Mouse (Mus musculus) MEL (cell line): ENCODE data around the gene Camk1d. TPM values are rescaled to one million over a fixed set of nuclear protein-coding genes. Genes with fewer than 3 reads are reported as not detected.

Experiments used
- DNase-seq: peaks from one replicate; pipeline ENCODE4 v3.0.0; 2011; ENCODE audit warnings: low read depth, low spot score
- H3K27ac ChIP-seq: 2 replicates; pipeline ENCODE4 v1.5.1; 2012; ENCODE audit warnings: low read depth, mild to moderate bottlenecking, control low read depth, low read length, moderate library complexity; ENCODE audit not compliant: control insufficient read depth
- H3K27me3 ChIP-seq, 2 experiments: fragments of 150-350 bp in 1 of 2; sonication (generic) in 1 of 2; 2 replicates each; pipeline ENCODE4 v1.6.1; 2012; ENCODE audit warnings: low read length in 2 of 2, mild to moderate bottlenecking in 2 of 2, improper control_type of control experiment in 1 of 2, moderate library complexity in 1 of 2; ENCODE audit not compliant: insufficient read depth in 2 of 2, control insufficient read depth in 1 of 2
- H3K36me3 ChIP-seq, 2 experiments: 2 replicates each; pipeline ENCODE4 v1.6.1; 2012 to 2014; ENCODE audit warnings: low read length in 2 of 2, improper control_type of control experiment in 1 of 2, inconsistent platforms in 1 of 2, mild to moderate bottlenecking in 1 of 2; ENCODE audit not compliant: insufficient read depth in 2 of 2, control insufficient read depth in 1 of 2
- H3K4me1 ChIP-seq, 2 experiments: fragments of 150-350 bp in 1 of 2; sonication (generic) in 1 of 2; 2 replicates each; pipeline ENCODE4 v1.6.1; 2012; ENCODE audit warnings: low read length in 2 of 2, improper control_type of control experiment in 1 of 2, mild to moderate bottlenecking in 1 of 2; ENCODE audit not compliant: insufficient read depth in 2 of 2, control insufficient read depth in 1 of 2
- H3K4me3 ChIP-seq, 2 experiments: fragments of 150-350 bp in 1 of 2; sonication (generic) in 1 of 2; 2 replicates each; pipeline ENCODE4 v1.5.1; 2012; ENCODE audit warnings: low read depth in 2 of 2, low read length in 2 of 2, mild to moderate bottlenecking in 2 of 2, moderate library complexity in 2 of 2, control low read depth in 1 of 2, improper control_type of control experiment in 1 of 2; ENCODE audit not compliant: control insufficient read depth in 1 of 2, insufficient read depth in 1 of 2
- H3K79me2 ChIP-seq: 2 replicates; pipeline ENCODE4 v1.6.1; 2012; ENCODE audit warnings: mild to moderate bottlenecking, low read length, moderate library complexity; ENCODE audit not compliant: control insufficient read depth, poor library complexity, insufficient read depth
- H3K9ac ChIP-seq: 2 replicates; pipeline ENCODE4 v1.6.1; 2012; ENCODE audit warnings: low read depth, mild to moderate bottlenecking, control low read depth, low read length, moderate library complexity; ENCODE audit not compliant: control insufficient read depth, poor library complexity, severe bottlenecking
- H3K9me3 ChIP-seq: fragments of 150-350 bp; sonication (generic); replicated peaks from 2 replicates; pipeline ENCODE4 v1.6.1; 2012; ENCODE audit warnings: mild to moderate bottlenecking, low read length, improper control_type of control experiment, moderate library complexity; ENCODE audit not compliant: insufficient read depth
- BHLHE40 ChIP-seq: IDR thresholded peaks from 2 replicates; pipeline ENCODE4 v1.6.1; 2012; ENCODE audit warnings: low read depth, mild to moderate bottlenecking, inconsistent platforms, low read length, improper control_type of control experiment, borderline replicate concordance
- CTCF ChIP-seq, 3 experiments: IDR thresholded peaks in 2 of 3; conservative IDR thresholded peaks in 1 of 3; 2 replicates each; pipeline ENCODE4 v1.5.1; 2011 to 2012; ENCODE audit warnings: low read length in 3 of 3, low read depth in 2 of 3, mild to moderate bottlenecking in 2 of 3, improper control_type of control experiment in 1 of 3, inconsistent platforms in 1 of 3, mixed read lengths in 1 of 3, moderate library complexity in 1 of 3; ENCODE audit not compliant: control insufficient read depth in 1 of 3, insufficient read depth in 1 of 3, poor library complexity in 1 of 3, severe bottlenecking in 1 of 3
- E2F4 ChIP-seq: IDR thresholded peaks from 2 replicates; pipeline ENCODE4 v1.6.1; 2011; ENCODE audit warnings: low read depth, low read length, improper control_type of control experiment, borderline replicate concordance
- ELF1 ChIP-seq: IDR thresholded peaks from 2 replicates; pipeline ENCODE4 v1.6.1; 2014; ENCODE audit warnings: low read depth, mild to moderate bottlenecking, inconsistent platforms, low read length, improper control_type of control experiment, moderate library complexity
- EP300 ChIP-seq, 2 experiments: IDR thresholded peaks; 2 replicates each; pipeline ENCODE4 v1.6.1; 2011; ENCODE audit warnings: improper control_type of control experiment in 2 of 2, low read length in 2 of 2, low read depth in 1 of 2, mild to moderate bottlenecking in 1 of 2
- ETS1 ChIP-seq: IDR thresholded peaks from 2 replicates; pipeline ENCODE4 v1.6.1; 2012; ENCODE audit warnings: low read depth, mild to moderate bottlenecking, inconsistent platforms, low read length, improper control_type of control experiment, moderate library complexity
- GATA1 ChIP-seq: IDR thresholded peaks from 2 replicates; pipeline ENCODE4 v1.6.1; 2011; ENCODE audit warnings: low read depth, low read length, improper control_type of control experiment
- HCFC1 ChIP-seq: IDR thresholded peaks from 2 replicates; pipeline ENCODE4 v1.6.1; 2012; ENCODE audit warnings: low read depth, mild to moderate bottlenecking, inconsistent platforms, low read length, improper control_type of control experiment, moderate library complexity
- MAFK ChIP-seq: IDR thresholded peaks from 2 replicates; pipeline ENCODE4 v1.6.1; 2011; ENCODE audit warnings: low read depth, mild to moderate bottlenecking, low read length, improper control_type of control experiment, borderline replicate concordance
- MAX ChIP-seq: IDR thresholded peaks from 2 replicates; pipeline ENCODE4 v1.6.1; 2011; ENCODE audit warnings: low read length, improper control_type of control experiment
- MAZ ChIP-seq: IDR thresholded peaks from 2 replicates; pipeline ENCODE4 v1.6.1; 2012; ENCODE audit warnings: low read depth, mild to moderate bottlenecking, inconsistent platforms, low read length, improper control_type of control experiment
- MEF2A ChIP-seq: IDR thresholded peaks from 2 replicates; pipeline ENCODE4 v1.6.1; 2014; ENCODE audit warnings: low read depth, mild to moderate bottlenecking, inconsistent platforms, low read length, improper control_type of control experiment; ENCODE audit not compliant: poor library complexity, insufficient replicate concordance, severe bottlenecking; ENCODE audit errors: extremely low read depth
- MXI1 ChIP-seq: IDR thresholded peaks from 2 replicates; pipeline ENCODE4 v1.6.1; 2011; ENCODE audit warnings: mild to moderate bottlenecking, low read depth, low read length, improper control_type of control experiment
- MYC ChIP-seq: IDR thresholded peaks from 2 replicates; pipeline ENCODE4 v1.6.1; 2011; ENCODE audit warnings: low read depth, mild to moderate bottlenecking, low read length, improper control_type of control experiment, moderate library complexity
- NELFE ChIP-seq: IDR thresholded peaks from 2 replicates; pipeline ENCODE4 v1.6.1; 2011; ENCODE audit warnings: low read depth, low read length, improper control_type of control experiment
- RAD21 ChIP-seq: IDR thresholded peaks from 2 replicates; pipeline ENCODE4 v1.6.1; 2011; ENCODE audit warnings: mild to moderate bottlenecking, low read depth, low read length, improper control_type of control experiment
- SMC3 ChIP-seq: IDR thresholded peaks from 2 replicates; pipeline ENCODE4 v1.6.1; 2011; ENCODE audit warnings: low read depth, low read length, improper control_type of control experiment
- UBTF ChIP-seq: IDR thresholded peaks from 2 replicates; pipeline ENCODE4 v1.6.1; 2012; ENCODE audit warnings: low read depth, mild to moderate bottlenecking, inconsistent platforms, low read length, improper control_type of control experiment, moderate library complexity, borderline replicate concordance; ENCODE audit not compliant: insufficient read depth
- ZC3H11A ChIP-seq: IDR thresholded peaks from 2 replicates; pipeline ENCODE4 v1.6.1; 2012; ENCODE audit warnings: low read depth, mild to moderate bottlenecking, inconsistent platforms, low read length, improper control_type of control experiment
- ZKSCAN1 ChIP-seq: IDR thresholded peaks from 2 replicates; pipeline ENCODE4 v1.6.1; 2012; ENCODE audit warnings: low read depth, mild to moderate bottlenecking, inconsistent platforms, low read length, improper control_type of control experiment, moderate library complexity
- polyA plus RNA-seq, 2 experiments: library from polyadenylated mRNA; stranded (reverse) in 1 of 2; unstranded in 1 of 2; fragments of >175 nt in 1 of 2; fragments of >200 nt in 1 of 2; gene quantifications; 2 replicates each; pipeline versions ENCODE4 v1.2.1 to v1.2.4; 2012; ENCODE audit warnings: low replicate concordance in 2 of 2, low read depth in 1 of 2; ENCODE audit not compliant: insufficient read length in 2 of 2, insufficient read depth in 1 of 2, missing spikeins in 1 of 2
- total RNA-seq: library from RNA; depleted of rRNA; stranded (reverse); fragments of 300-350 nt; gene quantifications from 2 replicates; pipeline ENCODE4 v1.2.3, GENCODE M21; 2012

The Camk1d gene
- total and polyA plus RNA-seq, 3 experiments, result 2.9 to 4.4 TPM; not detected in 1

- H3K27me3 ChIP-seq, result peaks cover 3 to 4% of the 10 kb centered on the region in 2 experiments; a peak in 2 of 4 replicates
- no peaks in the 10 kb centered on the region for H3K79me2 ChIP-seq
- no peak for DNase-seq
- no peaks in the 10 kb centered on the region for H3K9me3 ChIP-seq
- H3K4me1 ChIP-seq, result no peaks in the 10 kb centered on the region
- H3K4me3 ChIP-seq, result no peak overlapping the region
- no peak overlapping the region for H3K27ac ChIP-seq
- TF ChIP-seq EP300 (IDR thresholded peaks at IDR 0.05; ENCODE audit: low read depth in 1 of 2, low read length in 2 of 2) (no peak), MXI1 (no peak), CTCF (IDR thresholded peaks at IDR 0.05 in 2 of 3, conservative IDR thresholded peaks at IDR 0.05 in 1 of 3; ENCODE audit: control insufficient read depth in 1 of 3, insufficient read depth in 1 of 3, low read depth in 2 of 3, low read length in 3 of 3, poor library complexity in 1 of 3, severe bottlenecking in 1 of 3) (no peak), ETS1 (no peak), GATA1 (no peak), MAZ (no peak), HCFC1 (no peak), ELF1 (no peak), NELFE (no peak), BHLHE40 (no peak), MAFK (no peak), MYC (no peak), RAD21 (no peak)
- TF ChIP-seq, all 39 proteins: peak for 0
- H3K36me3 ChIP-seq, result no peaks in the 10 kb centered on the region
- H3K9ac ChIP-seq, result no peak overlapping the region
Measured at GRCm38 (mm10) chr2:5267980-5268379, 446.3 kb downstream of the Camk1d start.

GRCm38 (mm10) chr2:5262279-5262678 lies 452.0 kb downstream of the Camk1d start:
- no peaks in the 10 kb centered on the region for H3K4me1 ChIP-seq
- no peak for TF ChIP-seq GATA1
- TF ChIP-seq MAX, result no peak
- no peak for TF ChIP-seq MEF2A
- TF ChIP-seq HCFC1, result no peak
- TF ChIP-seq E2F4, result no peak
- TF ChIP-seq ZC3H11A, result no peak
- TF ChIP-seq ZKSCAN1, result no peak
- TF ChIP-seq SMC3, result no peak
- no peak for TF ChIP-seq UBTF
- no peak for TF ChIP-seq MAZ
- H3K27me3 ChIP-seq, result peaks cover 1 to 4% of the 10 kb centered on the region in 2 experiments; a peak in 2 of 4 replicates
- H3K79me2 ChIP-seq, result no peaks in the 10 kb centered on the region
- no peak overlapping the region for H3K4me3 ChIP-seq
- H3K36me3 ChIP-seq, result no peaks in the 10 kb centered on the region
- H3K27ac ChIP-seq, result no peak overlapping the region
- DNase-seq, result no peak
- no peak overlapping the region for H3K9ac ChIP-seq
- no peaks in the 10 kb centered on the region for H3K9me3 ChIP-seq
